In genomic region chr6:83927418-83927817, GRCm38 (mm10) we compare ENCODE assay signal across 8 mouse cellular contexts.
A peak's percentile ranks its signal among the peaks of the same experiment; 100 is the strongest.
DNase-seq lines count a peak whose midpoint lies in the region; ATAC-seq and TF ChIP-seq lines count a peak whose summit lies in the region.

No protein-coding gene starts in this region.

- no peak overlapping the region for H3K4me2 ChIP-seq in hindbrain, embryonic 11.5 days (replicated peaks; ENCODE audit: low read depth, low read length)
- H3K4me2 ChIP-seq in hindbrain, embryonic 16.5 days (ENCODE audit: low read length): no peak overlapping the region
- H3K4me2 ChIP-seq in hindbrain, postnatal 0 days (ENCODE audit: low read depth, low read length): no peak overlapping the region

- no peak overlapping the region for H3K9ac ChIP-seq in hindbrain, embryonic 11.5 days (ENCODE audit: low read depth, low read length)
- H3K9ac ChIP-seq in hindbrain, embryonic 16.5 days (ENCODE audit: low read depth, low read length): no peak overlapping the region
- no peak overlapping the region for H3K9ac ChIP-seq in hindbrain, postnatal 0 days (replicated peaks; ENCODE audit: low read length)

- no peak overlapping the region for H3K4me3 ChIP-seq in hindbrain, embryonic 11.5 days (ENCODE audit: low read depth, low read length)
- no peak overlapping the region for H3K4me3 ChIP-seq in hindbrain, embryonic 16.5 days (ENCODE audit: low read length)
- no peak overlapping the region for H3K4me3 ChIP-seq in hindbrain, postnatal 0 days (ENCODE audit: low read length)

- peak; percentile 48 for DNase-seq in hindbrain, embryonic 11.5 days (ENCODE audit: low spot score)
- peak; percentile 40 for DNase-seq in Muller cell, postnatal 12 days (ENCODE audit: inconsistent ontology term)
- DNase-seq in gastrocnemius, postnatal 10 days: peak; percentile 34
- no peak for DNase-seq in layer of hippocampus, adult 11-12 months (ENCODE audit: low spot score)
- no peak for DNase-seq in hindbrain, postnatal 0 days (ENCODE audit: low spot score)

- H3K4me1 ChIP-seq in hindbrain, embryonic 11.5 days (replicated peaks; ENCODE audit: control insufficient read depth, insufficient read depth, low read length): no peaks in the 10 kb centered on the region
- peaks cover 3% of the 10 kb centered on the region; the same call in 1 of the 2 replicates for H3K4me1 ChIP-seq in hindbrain, embryonic 16.5 days (ENCODE audit: control insufficient read depth, insufficient read depth, low read depth, low read length)
- no peaks in the 10 kb centered on the region for H3K4me1 ChIP-seq in hindbrain, postnatal 0 days (ENCODE audit: insufficient read depth, low read length)

- no peaks in the 10 kb centered on the region for H3K27me3 ChIP-seq in hindbrain, embryonic 11.5 days (ENCODE audit: control insufficient read depth, insufficient read depth, low read length)
- no peaks in the 10 kb centered on the region for H3K27me3 ChIP-seq in hindbrain, embryonic 16.5 days (replicated peaks; ENCODE audit: control insufficient read depth, insufficient read depth, low read length)
- no peaks in the 10 kb centered on the region for H3K27me3 ChIP-seq in hindbrain, postnatal 0 days (ENCODE audit: insufficient read depth, low read length)

- H3K9me3 ChIP-seq in hindbrain, embryonic 11.5 days (ENCODE audit: control insufficient read depth, low read length): no peaks in the 10 kb centered on the region
- no peaks in the 10 kb centered on the region for H3K9me3 ChIP-seq in hindbrain, embryonic 16.5 days (ENCODE audit: control insufficient read depth, low read length)
- H3K9me3 ChIP-seq in hindbrain, postnatal 0 days (ENCODE audit: low read length): no peaks in the 10 kb centered on the region

- TF ChIP-seq CTCF in hindbrain, postnatal 0 days (IDR thresholded peaks at IDR 0.05; ENCODE audit: low read depth): no peak

- no peak overlapping the region for H3K27ac ChIP-seq in hindbrain, embryonic 11.5 days (ENCODE audit: low read depth, low read length)
- H3K27ac ChIP-seq in hindbrain, embryonic 16.5 days (ENCODE audit: low read depth, low read length): no peak overlapping the region
- no peak overlapping the region for H3K27ac ChIP-seq in hindbrain, postnatal 0 days

- ATAC-seq in hindbrain, embryonic 11.5 days (ENCODE audit: low FRiP score): no peak
- ATAC-seq in hindbrain, embryonic 16.5 days: no peak
- peak; percentile 52; the same call in 1 of the 2 replicates for ATAC-seq in megakaryocyte progenitor cell, adult 5-6 weeks (replicated peaks; ENCODE audit: poor library complexity)
- no peak for ATAC-seq in hindbrain, postnatal 0 days
- ATAC-seq in cerebellum, adult (ENCODE audit: insufficient number of reproducible peaks, low FRiP score, low TSS enrichment): no peak

- 90% methylated on average over 1 of the region's 1 CpGs for WGBS in hindbrain, embryonic 11.5 days
- WGBS in hindbrain, embryonic 16.5 days: 71% methylated on average over 1 of the region's 1 CpGs
- WGBS in hindbrain, postnatal 0 days: 69% methylated on average over 1 of the region's 1 CpGs

- no peaks in the 10 kb centered on the region for H3K36me3 ChIP-seq in hindbrain, embryonic 11.5 days (ENCODE audit: control insufficient read depth, insufficient read depth, low read length)
- H3K36me3 ChIP-seq in hindbrain, embryonic 16.5 days (ENCODE audit: control insufficient read depth, insufficient read depth, low read length): peaks cover 6% of the 10 kb centered on the region; the same call in 1 of the 2 replicates
- no peaks in the 10 kb centered on the region for H3K36me3 ChIP-seq in hindbrain, postnatal 0 days (ENCODE audit: insufficient read depth, low read length)

Comparison
In these comparisons a context has a peak if more than half of its experiments do, and no peak if none do; other contexts are left out.
1. DNase-seq: peak in hindbrain, embryonic 11.5 days (single experiment), Muller cell, postnatal 12 days (single experiment) and gastrocnemius, postnatal 10 days (single experiment); none in layer of hippocampus, adult 11-12 months (single experiment) and hindbrain, postnatal 0 days (single experiment).